Mouse (Mus musculus) CH12.LX (cell line): ENCODE data around the gene Npcd. TPM values are rescaled to one million over a fixed set of nuclear protein-coding genes. Genes with fewer than 3 reads are reported as not detected.

ENCODE experiments used
- DNase-seq: peaks from one replicate; pipeline ENCODE4 v3.0.0-alpha.2; 2013; ENCODE audit errors: extremely low read depth
- H3K27ac ChIP-seq: 2 replicates; pipeline ENCODE4 v1.5.1; 2012; ENCODE audit warnings: low read depth, mild to moderate bottlenecking, control low read depth, moderate library complexity; ENCODE audit not compliant: insufficient read depth
- H3K27me3 ChIP-seq: replicated peaks from 2 replicates; pipeline ENCODE3; 2012; ENCODE audit warnings: inconsistent platforms
- H3K36me3 ChIP-seq, 2 experiments: replicated peaks in 1 of 2; 2 replicates each; pipeline versions ENCODE3 to v1.6.1; 2012; ENCODE audit warnings: inconsistent platforms in 1 of 2, low read length in 1 of 2, mild to moderate bottlenecking in 1 of 2, mixed read lengths in 1 of 2, moderate library complexity in 1 of 2; ENCODE audit not compliant: control insufficient read depth in 1 of 2, insufficient read depth in 1 of 2
- H3K4me1 ChIP-seq, 2 experiments: 2 replicates each; pipeline ENCODE4 v1.6.1; 2012; ENCODE audit warnings: inconsistent platforms in 1 of 2, moderate library complexity in 1 of 2; ENCODE audit not compliant: insufficient read depth in 2 of 2, control insufficient read depth in 1 of 2
- H3K4me2 ChIP-seq: 2 replicates; pipeline ENCODE4 v1.6.1; 2012; ENCODE audit warnings: low read depth, mild to moderate bottlenecking, control low read depth; ENCODE audit not compliant: poor library complexity, insufficient read depth, severe bottlenecking
- H3K4me3 ChIP-seq, 3 experiments: fragments of 150-350 bp in 1 of 3; sonication (generic) in 1 of 3; replicated peaks in 1 of 3; 2 replicates each; pipeline versions ENCODE3 to v1.5.1; 2011 to 2012; ENCODE audit warnings: low read depth in 2 of 3, low read length in 2 of 3, mild to moderate bottlenecking in 2 of 3, moderate library complexity in 2 of 3, control low read depth in 1 of 3, improper control_type of control experiment in 1 of 3, inconsistent platforms in 1 of 3, mixed read lengths in 1 of 3; ENCODE audit not compliant: poor library complexity in 1 of 3
- H3K79me2 ChIP-seq: replicated peaks from 2 replicates; pipeline ENCODE4 v1.6.1; 2012; ENCODE audit warnings: mild to moderate bottlenecking, moderate library complexity; ENCODE audit not compliant: control insufficient read depth, poor library complexity, insufficient read depth, severe bottlenecking; ENCODE audit errors: extremely low read depth
- H3K9ac ChIP-seq: 2 replicates; pipeline ENCODE4 v1.6.1; 2012; ENCODE audit warnings: low read depth, mild to moderate bottlenecking, control low read depth, moderate library complexity; ENCODE audit not compliant: insufficient read depth
- H3K9me3 ChIP-seq: replicated peaks from 2 replicates; pipeline ENCODE3; 2012; ENCODE audit warnings: low read length, inconsistent platforms, mixed read lengths
- CHD1 ChIP-seq: IDR thresholded peaks from 2 replicates; pipeline ENCODE4 v1.6.1; 2012; ENCODE audit warnings: low read depth, low read length, improper control_type of control experiment, inconsistent platforms
- ELF1 ChIP-seq: IDR thresholded peaks from 2 replicates; pipeline ENCODE4 v1.6.1; 2014; ENCODE audit warnings: low read depth, mild to moderate bottlenecking, inconsistent platforms, low read length, improper control_type of control experiment
- HCFC1 ChIP-seq: IDR thresholded peaks from 2 replicates; pipeline ENCODE4 v1.6.1; 2012; ENCODE audit warnings: low read depth, mild to moderate bottlenecking, inconsistent platforms, low read length, improper control_type of control experiment
- IRF4 ChIP-seq: IDR thresholded peaks from 2 replicates; pipeline ENCODE4 v1.6.1; 2014; ENCODE audit warnings: low read depth, mild to moderate bottlenecking, inconsistent platforms, low read length, improper control_type of control experiment
- KAT2A ChIP-seq: IDR thresholded peaks from 2 replicates; pipeline ENCODE4 v1.6.1; 2012; ENCODE audit warnings: low read length, improper control_type of control experiment, inconsistent platforms; ENCODE audit not compliant: insufficient replicate concordance
- MAFK ChIP-seq: IDR thresholded peaks from 2 replicates; pipeline ENCODE4 v1.6.1; 2011; ENCODE audit warnings: low read length, improper control_type of control experiment; ENCODE audit not compliant: insufficient replicate concordance
- MYC ChIP-seq: IDR thresholded peaks from 2 replicates; pipeline ENCODE4 v1.6.1; 2011; ENCODE audit warnings: low read depth, mild to moderate bottlenecking, improper control_type of control experiment, low read length
- NELFE ChIP-seq: IDR thresholded peaks from 2 replicates; pipeline ENCODE4 v1.6.1; 2011; ENCODE audit warnings: low read depth, low read length, improper control_type of control experiment
- PAX5 ChIP-seq: IDR thresholded peaks from 2 replicates; pipeline ENCODE4 v1.6.1; 2012; ENCODE audit warnings: low read length, inconsistent platforms, mixed read lengths
- POLR2A ChIP-seq: IDR thresholded peaks from 2 replicates; pipeline ENCODE4 v1.6.1; 2011; ENCODE audit warnings: low read depth, mild to moderate bottlenecking, improper control_type of control experiment, low read length
- SIN3A ChIP-seq: IDR thresholded peaks from 2 replicates; pipeline ENCODE4 v1.6.1; 2012; ENCODE audit warnings: low read length, improper control_type of control experiment, inconsistent platforms
- SMC3 ChIP-seq: IDR thresholded peaks from 2 replicates; pipeline ENCODE4 v1.6.1; 2011; ENCODE audit warnings: low read depth, low read length, improper control_type of control experiment
- TBP ChIP-seq: conservative IDR thresholded peaks from 2 replicates; pipeline ENCODE4 v1.6.1; 2011; ENCODE audit warnings: low read depth, low read length, improper control_type of control experiment
- TCF12 ChIP-seq: IDR thresholded peaks from 2 replicates; pipeline ENCODE4 v1.6.1; 2014; ENCODE audit warnings: low read depth, mild to moderate bottlenecking, inconsistent platforms, low read length, improper control_type of control experiment
- UBTF ChIP-seq: IDR thresholded peaks from 2 replicates; pipeline ENCODE4 v1.6.1; 2012; ENCODE audit warnings: low read depth, mild to moderate bottlenecking, inconsistent platforms, low read length, improper control_type of control experiment, moderate library complexity
- USF1 ChIP-seq: IDR thresholded peaks from 2 replicates; pipeline ENCODE4 v1.6.1; 2014; ENCODE audit warnings: low read depth, mild to moderate bottlenecking, inconsistent platforms, low read length, improper control_type of control experiment
- ZKSCAN1 ChIP-seq: IDR thresholded peaks from 2 replicates; pipeline ENCODE4 v1.6.1; 2012; ENCODE audit warnings: low read depth, inconsistent platforms, low read length, improper control_type of control experiment, borderline replicate concordance
- ZMIZ1 ChIP-seq: IDR thresholded peaks from 2 replicates; pipeline ENCODE4 v1.6.1; 2012; ENCODE audit warnings: low read depth, mild to moderate bottlenecking, inconsistent platforms, low read length, improper control_type of control experiment
- ZNF384 ChIP-seq: IDR thresholded peaks from 2 replicates; pipeline ENCODE4 v1.6.1; 2012; ENCODE audit warnings: low read depth, low read length, improper control_type of control experiment, inconsistent platforms
- dilution Hi-C: fragments of 300-500 bp; cut with MboI; formaldehyde crosslinking; loops from 2 replicates; pipeline ENCODE4 v1.14.3; 2020; ENCODE audit warnings: low sequenced_read_pairs; ENCODE audit not compliant: extremely low pct_unique_long_range_greater_than_20kb, extremely low pct_ligation_motif_present
- in situ Hi-C: fragments of 300-500 bp; cut with MboI; formaldehyde crosslinking; loops from 3 replicates; pipeline ENCODE4 v1.14.3; 2019; ENCODE audit warnings: low sequenced_read_pairs, low pct_ligation_motif_present, low pct_unique_long_range_greater_than_20kb, mixed read lengths
- polyA plus RNA-seq: library from polyadenylated mRNA; unstranded; fragments of >175 nt; gene quantifications from 2 replicates; pipeline ENCODE4 v1.2.1, GENCODE M21; 2012; ENCODE audit warnings: low read depth; ENCODE audit not compliant: insufficient read length
- total RNA-seq, 2 experiments: library from RNA; depleted of rRNA; stranded (reverse); fragments of 300-350 nt in 1 of 2; fragments of >200 nt in 1 of 2; gene quantifications; 2 replicates each; pipeline ENCODE4 v1.2.3; 2012 to 2014

Npcd gene
- total and polyA plus RNA-seq, 3 experiments = 0.59 TPM; not detected in 2

DNA sequence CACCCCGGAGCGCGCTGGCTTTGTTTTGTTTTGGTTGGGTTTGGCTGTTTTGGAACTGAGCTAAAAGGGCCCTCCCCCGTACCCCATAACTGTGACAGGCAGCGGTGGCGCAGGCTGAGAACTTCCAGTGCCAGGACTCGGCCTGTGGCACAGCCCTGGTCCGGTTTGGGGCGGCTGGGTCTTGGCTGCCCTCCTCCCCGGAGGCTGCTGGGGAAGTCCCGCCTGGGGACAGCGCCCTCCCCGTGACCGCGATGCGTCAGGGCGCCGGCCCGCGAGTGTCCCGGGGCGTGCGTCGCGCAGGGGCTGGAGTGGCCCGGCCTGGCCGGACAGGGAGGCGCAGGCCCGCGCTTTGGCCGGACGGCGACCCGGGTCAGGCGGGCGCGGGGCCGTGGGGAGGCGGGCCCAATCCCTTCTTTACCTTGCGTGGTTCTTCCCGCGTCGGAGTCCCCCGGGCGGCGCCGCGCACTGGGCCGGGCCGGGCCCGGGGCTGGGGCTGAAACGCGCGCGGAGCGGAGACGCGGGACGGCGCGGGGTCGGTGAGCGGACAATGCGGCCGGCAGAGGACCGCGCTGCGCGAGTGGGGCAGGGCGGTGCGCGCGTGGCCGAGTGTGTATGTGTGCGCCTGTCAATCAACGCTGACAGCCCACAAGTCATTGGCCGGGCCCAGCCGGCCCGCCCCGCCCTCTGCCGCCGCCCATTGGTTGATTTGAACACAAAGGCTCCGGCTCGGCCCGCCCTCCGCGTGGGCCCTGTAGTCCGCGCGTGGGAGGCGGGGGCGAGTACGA is 91.9 kb downstream of the Npcd start, which contains the start of gene Sun2 (continued):
- TF ChIP-seq IRF4 (no peak), KAT2A (no peak), ZKSCAN1 (no peak), TCF12 (peak; percentile 36; the same call in 1 of the 2 replicates), NELFE (no peak; the same call in 1 of the 2 replicates), SMC3 (no peak), USF1 (peak; percentile 11; the same call in 1 of the 2 replicates), UBTF (no peak)

DNA sequence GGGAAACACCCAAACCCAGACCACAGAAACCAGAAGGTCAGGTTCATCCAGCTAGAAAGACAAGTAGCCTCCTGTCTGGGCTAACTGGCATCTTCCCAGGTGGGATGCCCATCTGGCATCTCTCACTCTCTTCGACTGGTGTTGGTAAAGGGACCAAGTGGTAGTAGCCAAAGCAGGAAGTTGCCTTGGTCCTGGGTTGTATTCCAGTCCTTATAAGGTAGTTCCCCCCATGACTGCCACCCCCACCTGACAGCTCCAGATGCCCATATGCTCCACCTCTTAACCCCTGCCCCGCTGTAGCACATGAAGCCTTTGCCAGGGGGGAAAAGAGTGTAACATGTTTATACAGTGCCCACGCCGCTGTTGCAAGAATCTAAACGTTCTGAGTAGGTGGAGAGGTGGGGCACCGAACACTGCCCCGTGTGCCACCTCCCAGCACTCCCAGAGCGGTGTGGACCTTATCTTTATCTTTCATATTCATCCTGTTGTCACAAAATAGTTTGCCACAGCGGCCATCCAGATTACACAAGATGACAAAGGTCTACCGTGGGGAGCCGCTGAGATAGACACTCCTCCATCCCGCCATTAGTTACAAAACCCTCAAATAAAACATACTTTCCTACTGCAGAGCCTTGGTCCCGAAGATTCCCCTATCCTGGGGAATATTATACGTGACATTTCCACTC is 92.7 kb downstream of the Npcd start:
- Histone ChIP-seq H3K27me3 (no peaks in the 10 kb centered on the region), H3K9me3 (no peaks in the 10 kb centered on the region), H3K4me3 (peak overlapping the region; percentile 72 to 94 (median 85)), H3K4me2 (peak overlapping the region; percentile 62), H3K27ac (no peak overlapping the region), H3K4me1 (peaks cover 23 to 52% of the 10 kb centered on the region in 2 experiments), H3K9ac (peak overlapping the region; percentile 92), H3K36me3 (peaks cover 34 to 60% of the 10 kb centered on the region in 2 experiments), H3K79me2 (no peaks in the 10 kb centered on the region)
- TF ChIP-seq ELF1 (peak; percentile 67), IRF4 (no peak)
- DNase-seq = peak; percentile 59
- dilution Hi-C loops = no loop called here
- in situ Hi-C loops = loop anchor here (10.0 kb wide), 1 partner anchor 353 kb away; the partner anchor contains the start of genes Rpl3 and Syngr1

DNA sequence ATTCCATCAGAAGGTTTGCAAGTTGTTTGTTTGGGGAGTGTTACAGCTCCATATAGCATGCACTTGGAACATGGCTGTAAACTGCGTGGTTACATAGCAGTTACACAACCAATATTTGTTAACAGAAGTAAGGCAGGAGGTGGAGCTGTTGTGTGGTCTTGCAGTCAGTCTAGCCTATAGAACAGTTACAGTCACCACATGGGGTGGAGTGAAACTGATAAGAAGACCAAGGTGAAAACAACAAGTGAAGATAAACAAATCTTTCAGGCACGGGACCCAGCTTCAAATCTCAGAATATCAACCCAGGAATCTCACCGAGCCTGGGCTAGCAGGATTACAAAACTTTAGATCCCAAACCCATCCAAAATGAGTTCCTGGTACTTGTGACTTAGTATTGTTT is 93.3 kb downstream of the Npcd start:
- Histone ChIP-seq H3K9ac (no peak overlapping the region), H3K4me1 (peaks cover 21 to 47% of the 10 kb centered on the region in 2 experiments), H3K27ac (no peak overlapping the region), H3K27me3 (no peaks in the 10 kb centered on the region), H3K9me3 (no peaks in the 10 kb centered on the region), H3K4me3 (no peak overlapping the region), H3K4me2 (peak overlapping the region; percentile 62; the same call in 1 of the 2 replicates), H3K36me3 (peaks cover 35 to 59% of the 10 kb centered on the region in 2 experiments), H3K79me2 (no peaks in the 10 kb centered on the region)
- DNase-seq = no peak
- dilution Hi-C loops = no loop called here
- no peak for TF ChIP-seq ZKSCAN1
- TF ChIP-seq MAFK = no peak
- no peak for TF ChIP-seq POLR2A
- no peak for TF ChIP-seq TCF12
- TF ChIP-seq SIN3A = no peak
- no peak for TF ChIP-seq UBTF
- TF ChIP-seq ZMIZ1 = no peak
- no peak for TF ChIP-seq ZNF384
- TF ChIP-seq SMC3 = no peak
- TF ChIP-seq MYC = no peak
- TF ChIP-seq HCFC1 = no peak
- no peak for TF ChIP-seq PAX5
- no peak for TF ChIP-seq CHD1
- no peak for TF ChIP-seq TBP
- TF ChIP-seq USF1 = no peak
- TF ChIP-seq ELF1 = no peak
- in situ Hi-C loops = loop anchor here (10.0 kb wide), 1 partner anchor 354 kb away; the partner anchor contains the start of genes Rpl3 and Syngr1
